27 mouse cellular contexts compared by ENCODE assay signal in the genomic region with DNA sequence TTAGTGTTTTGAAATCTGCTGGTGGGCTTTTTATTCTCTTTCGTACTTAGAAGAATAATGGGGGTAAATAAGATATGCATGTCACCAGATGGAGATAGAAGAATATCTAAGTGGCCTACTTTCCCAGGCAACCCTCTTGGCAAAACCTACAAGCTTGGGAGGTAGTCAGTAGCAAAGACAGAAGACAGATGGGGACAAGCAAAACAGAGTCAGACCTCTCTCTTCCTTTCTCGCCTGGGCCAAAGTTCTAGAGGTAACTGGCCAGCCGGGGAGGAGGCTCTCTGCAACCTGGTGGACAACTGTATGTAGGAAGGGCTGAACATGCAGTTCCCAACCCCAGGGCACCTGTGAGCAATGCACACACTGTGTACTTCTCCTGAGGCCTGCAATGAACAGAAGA.
"Had no signal": no experiment of that assay in that cellular context is flagged by ENCODE, and none has a peak within 500 bp of the region (broad histone marks: within the 10 kb centered on the region; RNA-seq: fewer than 3 reads in every experiment).

No protein-coding gene starts in this region.

- ATAC-seq: hindbrain, postnatal 0 days; intestine, embryonic 16.5 days; liver, embryonic 12.5 days had no signal

- H3K4me3 ChIP-seq: heart, adult 2 months; heart, embryonic 13.5 days; heart, embryonic 15.5 days; hindbrain, embryonic 13.5 days; hindbrain, embryonic 15.5 days; kidney, embryonic 15.5 days; limb, embryonic 13.5 days; limb, embryonic 15.5 days; liver, embryonic 12.5 days had no signal

- H3K27ac ChIP-seq: heart, adult 2 months; heart, embryonic 13.5 days; heart, embryonic 15.5 days; hindbrain, embryonic 13.5 days; hindbrain, embryonic 15.5 days; hindbrain, postnatal 0 days; kidney, embryonic 15.5 days; kidney, postnatal 0 days; limb, embryonic 13.5 days; limb, embryonic 15.5 days; liver, embryonic 12.5 days; liver, embryonic 14.5 days had no signal

- H3K4me1 ChIP-seq: heart, embryonic 15.5 days; hindbrain, embryonic 13.5 days; hindbrain, embryonic 15.5 days; kidney, embryonic 15.5 days; limb, embryonic 13.5 days; limb, embryonic 15.5 days; liver, embryonic 12.5 days had no signal

- H3K27me3 ChIP-seq: heart, embryonic 13.5 days; heart, embryonic 15.5 days; hindbrain, embryonic 13.5 days; hindbrain, embryonic 15.5 days; kidney, embryonic 15.5 days; limb, embryonic 13.5 days; limb, embryonic 15.5 days; liver, embryonic 12.5 days had no signal

- DNase-seq: gastrocnemius, postnatal 14 days; gastrocnemius, postnatal 36 days; heart, adult 11 months; heart, adult 2 months; heart, postnatal 14 days; heart, postnatal 36 days; kidney, adult 11 months; kidney, adult 2 months; kidney, adult 9 months; kidney, postnatal 14 days; kidney, postnatal 36 days; layer of hippocampus, adult 9-11 months; layer of hippocampus, postnatal 36 days; left cerebral cortex, postnatal 4 days; lung, adult 18-20 months had no signal
